Mouse (Mus musculus) CD4-positive, CD25-positive, alpha-beta regulatory T cell, adult 2 months (primary cell): Measurements from ENCODE around the gene Fndc3b.

Experiments used
- DNase-seq: peaks from one replicate; pipeline ENCODE4 v3.0.0-alpha.2; 2012; ENCODE audit warnings: low read depth, low spot score

Gene Fndc3b

DNA sequence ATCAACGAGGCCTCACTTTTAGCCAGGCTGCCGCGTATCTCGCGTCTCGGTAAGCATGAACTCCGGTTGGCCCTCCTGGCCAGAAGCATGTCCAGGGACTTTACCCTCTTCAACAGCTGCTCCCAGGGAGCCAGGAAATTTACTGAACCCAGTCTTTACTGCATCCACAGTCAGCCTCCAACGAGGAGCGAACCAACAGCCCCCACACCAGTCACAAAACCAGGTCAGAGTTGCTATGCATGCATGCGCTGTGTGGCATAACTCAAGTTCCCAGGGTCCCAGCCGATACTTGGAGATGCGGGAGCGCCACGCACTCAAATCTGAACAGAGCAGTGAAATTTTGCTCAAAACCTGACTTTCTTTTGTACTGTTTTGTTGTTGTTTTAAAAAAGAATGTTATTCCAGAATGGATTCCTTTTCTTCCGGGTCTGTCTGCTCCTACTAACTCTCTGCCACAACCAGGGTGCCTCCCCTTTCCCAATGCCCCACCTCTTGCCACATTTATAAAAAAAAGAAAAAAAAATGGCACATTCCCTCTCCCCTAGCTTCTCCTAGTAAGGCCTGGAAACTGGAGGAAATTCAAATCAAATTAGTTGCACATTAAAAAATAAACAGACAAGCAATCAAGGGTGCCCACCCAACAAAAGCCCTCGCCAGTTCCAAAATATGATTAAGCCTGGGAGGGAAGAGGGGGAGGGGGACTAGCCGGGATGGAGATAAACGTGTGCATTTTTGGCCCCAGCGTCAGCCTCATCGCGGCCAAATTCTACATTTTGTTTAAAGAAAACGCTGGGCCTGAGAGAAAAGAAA lies 1.8 kb downstream of the Fndc3b start:
- DNase-seq = no peak

GRCm38 (mm10) chr3:27708581-27708980 lies 2.5 kb downstream of the Fndc3b start:
- DNase-seq = no peak

DNA sequence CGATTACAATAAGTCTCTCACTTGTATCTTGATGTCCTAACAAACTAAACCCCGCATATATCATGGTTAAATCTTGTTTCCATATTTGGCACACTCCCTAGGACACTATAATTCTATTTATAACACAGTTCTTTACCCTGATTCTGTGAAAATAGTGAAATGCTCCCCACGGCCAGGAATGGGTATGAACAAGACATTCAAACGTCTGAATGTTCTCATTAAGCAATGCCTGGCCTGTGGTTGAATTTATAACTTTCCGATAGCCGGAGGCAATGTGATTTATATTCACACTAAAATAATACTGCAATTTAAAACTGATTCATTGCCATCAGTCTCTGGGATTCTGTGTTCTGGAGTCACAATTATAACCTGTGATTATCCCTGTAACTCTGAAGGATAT lies 5.3 kb downstream of the Fndc3b start:
- no peak for DNase-seq

DNA sequence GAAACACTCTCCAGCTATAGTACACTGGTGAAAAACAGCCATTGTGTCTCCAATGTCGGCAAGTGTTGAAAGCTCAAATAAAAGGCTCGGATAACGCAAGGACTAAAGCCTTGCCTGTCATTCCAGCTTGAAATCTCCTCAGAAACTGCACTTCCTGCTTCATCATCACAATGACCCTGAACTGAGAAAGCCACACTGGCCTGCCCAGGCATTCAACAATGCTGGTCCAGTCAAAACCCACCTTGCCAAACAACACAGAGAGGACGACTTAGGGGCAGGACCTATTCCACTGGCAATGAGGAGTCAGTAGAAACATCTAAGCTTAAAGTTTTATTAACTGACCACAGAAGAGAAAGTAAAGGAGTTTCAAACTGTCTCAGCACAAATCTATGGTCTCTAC lies 6.1 kb downstream of the Fndc3b start:
- no peak for DNase-seq

- no peak for DNase-seq
Observed at GRCm38 (mm10) chr3:27704641-27705040, 6.5 kb downstream of the Fndc3b start.

- DNase-seq = no peak
Observed at GRCm38 (mm10) chr3:27703531-27703930, 7.6 kb downstream of the Fndc3b start.

- DNase-seq = no peak
Observed at GRCm38 (mm10) chr3:27703081-27703480, 8.0 kb downstream of the Fndc3b start.

DNA sequence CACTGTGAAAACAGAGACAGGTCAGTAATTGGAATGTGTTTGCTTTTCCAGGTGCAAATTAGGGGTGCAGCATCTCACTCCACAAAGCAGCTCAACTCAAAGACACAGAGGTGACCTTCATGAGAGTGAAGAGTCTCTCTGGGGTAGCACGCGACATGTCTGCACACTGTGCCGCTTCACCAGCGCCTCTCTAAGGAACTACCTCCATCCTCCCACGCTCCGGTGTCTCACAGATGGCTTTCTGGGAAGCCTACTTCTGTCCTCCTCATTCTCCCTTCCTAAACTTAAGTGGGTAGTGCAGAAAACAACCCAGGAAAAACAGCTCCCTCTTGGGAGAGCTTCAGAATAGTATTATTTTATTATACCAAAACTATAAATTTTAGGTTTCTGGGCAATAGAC lies 12.4 kb downstream of the Fndc3b start:
- DNase-seq = no peak

- no peak for DNase-seq
Observed at GRCm38 (mm10) chr3:27696449-27696797, 14.7 kb downstream of the Fndc3b start.

DNA sequence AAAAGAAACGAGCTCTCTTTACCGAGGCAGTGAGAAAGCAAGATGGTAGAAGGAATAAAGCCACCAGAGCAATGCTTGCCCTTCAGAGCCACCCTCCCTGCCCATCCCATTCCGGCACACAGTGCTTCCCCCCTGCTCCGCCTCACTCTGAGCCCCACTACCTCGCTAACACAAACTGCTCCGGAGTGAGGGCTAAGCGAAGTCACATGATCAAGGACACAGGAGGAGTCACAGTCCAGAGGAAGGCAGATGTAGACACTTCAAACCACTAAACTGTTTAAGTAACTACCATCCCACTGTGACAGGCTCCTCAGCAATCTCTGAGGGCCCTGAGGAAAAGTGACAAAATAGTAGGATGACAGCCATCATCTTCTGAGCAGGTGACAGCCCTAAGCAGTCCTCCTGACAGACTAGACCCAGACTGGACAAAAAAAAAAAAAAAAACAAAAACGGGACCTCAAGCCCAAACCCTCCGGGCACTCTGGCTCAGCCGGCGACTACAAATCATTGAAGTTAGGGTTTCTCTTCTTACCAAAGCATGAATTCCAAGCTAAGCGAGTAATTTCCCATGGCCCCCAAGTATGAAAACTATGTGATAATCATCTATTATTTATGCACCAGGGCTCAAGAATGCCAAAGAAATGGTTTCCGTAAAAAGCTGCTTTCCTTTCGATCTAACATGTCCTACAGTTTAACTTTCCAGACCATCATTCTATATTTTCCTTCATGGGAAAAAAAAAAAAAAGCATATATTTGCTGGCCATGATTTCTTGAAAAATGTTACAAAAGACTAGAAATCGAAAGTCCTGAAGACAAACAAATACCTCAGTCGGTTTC lies 15.3 kb downstream of the Fndc3b start:
- DNase-seq = no peak

- DNase-seq = no peak
Observed at GRCm38 (mm10) chr3:27694586-27694985, 16.5 kb downstream of the Fndc3b start.

DNA sequence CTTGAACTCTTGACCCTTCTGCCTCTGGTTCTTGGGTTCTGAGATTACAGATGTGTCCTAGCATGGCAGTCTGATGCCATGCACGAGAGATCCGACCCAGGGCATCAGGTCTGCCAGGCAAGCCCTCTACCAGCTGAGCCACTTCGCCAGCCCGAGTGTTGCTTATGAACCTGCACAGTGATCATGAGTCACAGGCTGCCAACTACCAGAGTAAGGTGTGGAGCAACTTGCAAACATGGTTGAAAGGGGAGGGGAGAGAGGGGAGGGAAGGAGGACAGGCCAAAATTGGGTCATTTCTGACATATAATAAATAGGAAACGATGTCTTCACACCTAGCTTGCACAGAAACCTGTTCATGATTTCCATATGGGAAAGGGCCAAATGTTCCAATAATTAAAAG lies 17.0 kb downstream of the Fndc3b start:
- DNase-seq = no peak

GRCm38 (mm10) chr3:27691486-27692160 lies 19.5 kb downstream of the Fndc3b start:
- no peak for DNase-seq

GRCm38 (mm10) chr3:27690030-27690429 lies 21.1 kb downstream of the Fndc3b start:
- no peak for DNase-seq

DNA sequence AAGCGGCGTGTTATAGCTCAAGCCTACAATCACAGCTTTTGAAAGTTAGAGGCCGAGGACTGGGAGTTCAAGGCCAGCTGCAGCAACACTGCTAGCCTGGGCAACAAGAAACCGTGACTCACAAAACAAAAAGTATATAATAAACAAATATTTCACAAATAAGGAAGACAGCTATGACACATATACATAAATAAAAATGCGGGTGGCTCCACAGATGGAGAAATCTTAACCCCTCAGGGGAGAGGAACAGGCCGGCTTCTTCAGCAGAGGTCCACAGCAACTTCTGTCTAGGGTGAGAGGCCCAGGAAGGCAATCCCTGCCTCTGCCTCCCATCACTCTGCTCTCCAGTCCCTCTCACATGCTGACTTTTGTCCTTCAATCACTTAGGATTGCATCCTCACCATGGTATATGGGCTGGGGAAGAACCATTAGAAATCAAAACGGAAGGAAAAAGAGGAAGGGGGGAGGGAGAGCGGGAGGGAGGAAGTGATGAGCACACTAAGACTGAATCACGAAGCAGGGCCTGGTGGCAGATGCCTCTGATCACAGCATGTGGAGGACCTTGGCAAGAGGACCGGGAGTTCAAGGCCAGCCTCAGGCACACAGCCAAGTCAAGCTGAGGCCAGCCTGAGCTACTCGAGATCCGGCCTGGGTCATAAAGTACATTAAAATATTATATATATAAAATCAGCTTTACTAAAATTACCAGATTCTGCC lies 21.8 kb downstream of the Fndc3b start:
- no peak for DNase-seq

DNA sequence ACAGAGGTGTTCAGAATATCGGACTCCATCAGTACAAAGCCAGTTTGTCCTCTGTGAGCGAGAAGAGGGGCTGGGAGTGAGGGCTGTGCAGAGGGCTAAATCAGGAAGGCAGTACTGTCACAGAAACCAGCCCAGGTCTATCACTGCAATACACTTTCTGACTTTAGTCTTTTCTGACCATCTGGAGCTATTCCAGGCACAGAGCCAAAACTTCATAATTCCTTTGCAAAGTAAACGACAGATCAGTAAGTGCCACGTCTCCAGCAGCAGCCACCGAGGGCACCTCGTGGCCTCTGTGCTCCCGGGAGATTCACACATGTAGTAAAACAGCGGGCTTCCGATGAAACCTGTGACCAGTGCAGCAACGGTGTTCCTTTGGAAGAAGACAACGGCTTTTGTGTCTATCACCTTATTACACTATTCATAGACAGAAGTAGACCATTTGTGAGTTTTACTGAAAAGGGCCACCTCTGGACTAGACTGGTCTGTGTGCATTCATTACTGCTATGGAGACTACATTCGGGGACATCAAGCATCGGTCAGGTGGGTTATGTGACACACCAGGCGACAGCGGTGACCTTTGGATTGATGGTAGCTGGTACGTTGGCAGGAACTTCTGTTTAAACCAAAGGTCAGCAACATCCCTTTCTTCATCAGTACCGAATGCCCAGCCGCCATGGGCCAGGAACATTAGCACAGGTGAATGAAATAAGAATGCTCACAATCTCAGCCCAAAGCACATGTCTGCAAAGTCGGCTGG lies 24.2 kb downstream of the Fndc3b start:
- DNase-seq = no peak

DNA sequence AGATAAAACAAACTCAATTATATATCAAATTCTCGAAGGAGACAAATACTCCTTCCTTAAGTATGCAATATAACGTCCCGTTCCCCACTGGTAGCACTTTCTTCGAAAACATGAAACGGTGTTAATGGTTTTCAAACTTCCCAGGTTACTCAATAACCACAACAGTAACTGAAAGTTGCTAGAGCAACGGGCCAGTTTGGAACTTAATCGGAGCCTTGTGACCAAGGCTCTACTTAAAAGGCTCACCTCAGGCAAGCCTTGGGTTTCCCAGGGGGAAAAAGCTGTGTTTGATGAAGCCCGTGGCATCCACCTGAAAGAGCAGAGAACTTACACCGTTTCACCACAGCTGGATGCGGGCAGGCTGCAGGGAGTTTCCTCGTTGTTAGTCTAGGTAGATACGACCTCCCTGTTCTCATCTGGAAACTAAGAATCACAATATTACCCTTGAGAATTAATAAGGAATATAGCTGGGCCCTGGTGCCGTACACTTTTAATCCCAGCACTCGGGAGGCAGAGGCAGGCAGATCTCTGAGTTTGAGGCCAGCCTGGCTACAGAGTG lies 25.4 kb downstream of the Fndc3b start:
- no peak for DNase-seq

GRCm38 (mm10) chr3:27685134-27685533 lies 26.0 kb downstream of the Fndc3b start:
- no peak for DNase-seq

GRCm38 (mm10) chr3:27683374-27683773 lies 27.7 kb downstream of the Fndc3b start:
- DNase-seq = no peak

GRCm38 (mm10) chr3:27677574-27677973 lies 33.5 kb downstream of the Fndc3b start:
- DNase-seq = no peak

- DNase-seq = no peak
Observed at GRCm38 (mm10) chr3:27673660-27674059, 37.4 kb downstream of the Fndc3b start.
